Mouse (Mus musculus): ENCODE measurements around the gene Slc39a1. TPM values are rescaled to one million over a fixed set of nuclear protein-coding genes. Genes with fewer than 3 reads are reported as not detected.

The Slc39a1 gene
- total RNA-seq, 1 experiment from 2014 or later: 42.1 TPM

DNA sequence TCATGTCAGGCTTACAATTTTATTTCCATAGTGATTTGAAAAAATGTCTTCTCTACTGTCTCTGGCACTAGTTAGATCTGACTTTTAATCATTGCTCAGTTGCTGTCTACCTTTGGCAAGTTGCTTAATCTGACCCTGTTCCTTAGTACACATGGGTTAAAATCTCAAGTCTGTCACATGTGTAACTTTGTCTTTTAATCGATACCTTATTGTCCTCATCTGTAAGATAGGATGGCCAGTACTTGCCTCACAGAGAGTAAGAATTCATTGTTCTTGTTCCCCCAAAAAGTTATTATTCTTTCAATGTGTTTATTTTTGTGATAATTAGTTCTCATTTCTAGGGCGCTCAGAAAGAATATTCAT, 44.0 kb downstream of the Slc39a1 start:
- no peak for ATAC-seq (replicated peaks; ENCODE audit: low read depth, poor library complexity, severe bottlenecking)

DNA sequence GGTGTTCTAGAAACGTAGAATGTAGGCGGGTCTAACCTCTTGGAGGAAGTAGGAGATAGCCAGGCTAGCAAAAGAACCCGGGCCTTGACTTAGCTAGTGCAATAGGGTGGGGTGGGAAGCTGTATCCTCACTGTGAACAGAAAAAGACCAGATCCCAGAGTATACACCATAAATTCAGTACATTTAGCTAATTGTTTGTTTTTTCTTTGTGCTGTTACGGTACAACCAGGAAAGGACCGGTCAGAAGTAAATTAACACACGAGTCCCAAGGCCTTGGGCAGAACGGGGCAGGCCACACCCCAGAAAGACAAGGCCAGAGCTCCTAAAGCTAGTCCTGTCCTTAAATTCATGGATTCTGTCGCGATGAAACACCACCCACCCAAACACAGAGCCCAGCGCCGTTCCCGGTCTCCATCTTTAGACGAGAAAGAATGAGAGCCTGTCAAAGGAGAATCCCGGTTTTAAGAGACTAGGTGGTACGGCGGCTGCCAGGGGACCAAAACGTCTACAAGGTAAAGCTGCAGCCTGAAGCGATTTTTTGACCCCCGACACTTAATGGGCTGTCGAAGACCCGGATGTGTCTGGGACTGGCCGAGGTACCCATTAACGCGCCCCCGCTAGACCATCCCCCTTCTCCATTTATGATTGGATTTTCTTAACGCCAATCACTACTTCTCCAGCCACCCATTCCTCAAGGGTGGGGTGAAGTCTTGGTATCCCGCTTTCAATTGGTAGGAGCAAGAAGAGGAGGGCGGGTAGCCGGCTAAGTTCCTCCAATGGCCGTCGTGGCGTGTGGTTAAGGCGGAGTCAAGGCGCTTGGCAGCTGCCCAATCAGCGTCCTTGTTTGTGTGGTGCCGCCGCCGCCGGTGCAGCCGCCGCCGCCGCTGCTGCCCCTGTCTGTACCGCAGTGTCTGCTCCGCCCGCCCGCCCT, 44.6 kb downstream of the Slc39a1 start, which contains the start of gene Gatad2b:
TSS of gene Gatad2b (plus strand) at position 834 of the 931 bp plus-strand sequence.
- peak; percentile 97 for ATAC-seq (replicated peaks; ENCODE audit: low read depth, poor library complexity, severe bottlenecking)

DNA sequence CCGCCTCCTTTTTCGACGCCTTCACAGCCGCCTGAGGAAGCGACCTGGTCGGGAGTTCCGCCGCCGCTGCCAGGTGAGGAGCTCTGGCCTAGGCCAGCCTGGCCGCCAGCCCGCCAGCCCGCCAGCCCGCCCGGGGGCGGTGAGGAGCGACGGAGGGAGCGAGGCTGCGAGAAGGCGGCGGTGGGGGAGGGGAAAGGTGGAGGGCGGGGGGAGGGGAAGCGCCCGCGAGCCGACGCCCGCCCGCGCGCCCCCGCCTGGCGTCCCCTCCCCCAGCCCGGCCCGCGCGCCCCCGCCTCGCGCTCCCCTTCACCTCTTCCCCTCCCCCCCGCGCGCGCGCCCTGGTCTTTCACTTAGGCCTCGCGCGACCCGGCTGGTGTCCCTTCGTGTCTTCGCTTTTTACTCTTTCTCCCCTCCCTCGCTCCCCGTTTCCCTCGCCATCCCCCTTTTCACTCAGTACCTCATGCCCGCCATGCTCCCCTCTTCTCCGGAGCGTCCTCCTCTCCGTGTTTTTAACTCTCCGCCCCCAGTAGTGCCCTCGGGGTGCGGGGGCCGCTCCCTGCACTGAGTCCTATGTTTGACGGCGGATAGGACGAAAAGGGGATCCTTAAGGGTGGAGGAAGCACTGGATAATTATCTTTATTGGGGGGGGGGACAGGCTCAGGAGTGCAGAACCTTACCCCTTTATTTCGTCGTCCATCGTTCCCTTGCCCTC, 45.5 kb downstream of the Slc39a1 start:
- ATAC-seq (replicated peaks; ENCODE audit: low read depth, poor library complexity, severe bottlenecking): peak; percentile 15; the same call in 1 of the 2 replicates

DNA sequence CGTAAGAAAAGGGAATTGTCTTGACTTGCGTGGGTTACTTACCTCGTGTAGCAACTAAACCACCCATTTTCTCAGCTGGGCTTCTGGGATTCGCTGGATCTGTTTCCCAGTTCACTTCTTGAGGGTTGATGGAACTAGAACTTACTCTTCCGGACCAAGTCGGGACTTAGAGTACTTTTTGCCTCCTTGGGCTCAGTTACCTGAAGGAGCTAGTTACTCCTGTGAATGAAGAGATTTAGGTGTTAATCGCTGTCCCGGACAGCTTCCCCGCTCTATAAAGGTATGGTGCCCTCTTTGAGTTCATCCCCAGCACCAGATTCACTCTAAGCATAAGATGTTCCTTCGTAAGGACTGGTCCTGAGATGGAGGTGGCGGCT, 46.1 kb downstream of the Slc39a1 start:
- no peak for ATAC-seq (replicated peaks; ENCODE audit: low read depth, poor library complexity, severe bottlenecking)

DNA sequence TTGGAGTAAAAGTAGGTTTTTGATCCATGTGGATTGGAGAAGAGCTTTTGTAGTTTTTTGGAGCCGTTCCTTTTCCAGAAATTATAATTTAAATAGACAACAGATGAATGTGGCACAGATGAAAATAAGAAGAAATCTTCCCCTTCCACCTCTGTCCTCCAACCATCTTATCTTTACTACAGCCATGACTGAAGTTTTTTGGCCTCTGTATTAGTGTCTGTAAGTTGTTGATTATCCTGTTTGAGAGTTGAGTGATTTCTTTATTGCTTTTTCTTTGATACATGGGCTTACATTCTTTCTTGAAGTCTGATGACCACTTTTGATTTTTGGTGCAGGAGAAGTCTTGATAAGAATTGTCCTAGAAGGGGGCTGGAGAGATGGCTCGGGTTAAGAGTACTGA, 46.7 kb downstream of the Slc39a1 start:
- ATAC-seq (replicated peaks; ENCODE audit: low read depth, poor library complexity, severe bottlenecking): no peak

Other genes starting within 250 kb of the Slc39a1 start
- 73.2 and 87.5 TPM in 2 replicates for gene Hax1, start 249.4 kb upstream of the Slc39a1 start, total RNA-seq (2017)
- gene 4933434E20Rik, start 196.5 kb upstream of the Slc39a1 start, total RNA-seq (2017): 28.8 and 34.0 TPM in 2 replicates
- 180 and 186 TPM in 2 replicates for gene Ubap2l, start 195.5 kb upstream of the Slc39a1 start, total RNA-seq (2017)
- 718 and 782 TPM in 2 replicates for gene Tpm3, start 175.5 kb upstream of the Slc39a1 start, total RNA-seq (2017)
- gene Nup210l, start 144.0 kb upstream of the Slc39a1 start, total RNA-seq (2017): 0.27 and 0.39 TPM in 2 replicates
- 4,490 and 5,667 TPM in 2 replicates for gene Rps27, start 34.5 kb upstream of the Slc39a1 start, total RNA-seq (2017)
- gene Rab13, start 34.5 kb upstream of the Slc39a1 start, total RNA-seq (2017): 0.23 and 1.4 TPM in 2 replicates
- gene Jtb, start 16.6 kb upstream of the Slc39a1 start, total RNA-seq (2017): 51.4 and 52.9 TPM in 2 replicates
- not detected in 2 replicates for gene Creb3l4, start 4.7 kb upstream of the Slc39a1 start, total RNA-seq (2017)
- 13.4 and 16.5 TPM in 2 replicates for gene Crtc2, start 6.0 kb downstream of the Slc39a1 start, total RNA-seq (2017)
- gene Dennd4b, start 17.0 kb downstream of the Slc39a1 start, total RNA-seq (2017): 9.7 and 14.9 TPM in 2 replicates
- gene Gatad2b, start 45.0 kb downstream of the Slc39a1 start, total RNA-seq (2017): 34.4 and 39.8 TPM in 2 replicates
- 1.1 and 1.2 TPM in 2 replicates for gene Slc27a3, start 141.8 kb downstream of the Slc39a1 start, total RNA-seq (2017)
- gene Ints3, start 185.4 kb downstream of the Slc39a1 start, total RNA-seq (2017): 19.2 and 21.7 TPM in 2 replicates
- gene Npr1, start 217.7 kb downstream of the Slc39a1 start, total RNA-seq (2017): not detected in 2 replicates
- 200 and 222 TPM in 2 replicates for gene Ilf2, start 228.0 kb downstream of the Slc39a1 start, total RNA-seq (2017)
- 37.3 and 43.3 TPM in 2 replicates for gene Snapin, start 242.9 kb downstream of the Slc39a1 start, total RNA-seq (2017)